Mouse (Mus musculus) embryonic facial prominence, embryonic 14.5 days (tissue): ENCODE measurements around the gene Aamp. TPM values are rescaled to one million over a fixed set of nuclear protein-coding genes. Genes with fewer than 3 reads are reported as not detected.

ENCODE experiments used
- ATAC-seq: fragments of 200-750 bp; cut with Nextera tagmentation; 2 replicates; pipeline ENCODE4 v1.8.0; 2017; ENCODE audit warnings: low read depth, moderate number of reproducible peaks, moderate TSS enrichment
- DNase-seq: peaks from one replicate; pipeline ENCODE4 v3.0.0-alpha.2; 2015; ENCODE audit warnings: low spot score
- H3K27ac ChIP-seq: fragments of 300-500 bp; sonication (generic); replicated peaks from 2 replicates; pipeline ENCODE4 v1.5.1; 2014; ENCODE audit warnings: low read depth, mild to moderate bottlenecking, low read length, moderate library complexity
- H3K27me3 ChIP-seq: fragments of 300-500 bp; sonication (generic); replicated peaks from 2 replicates; pipeline ENCODE4 v1.6.1; 2014; ENCODE audit warnings: low read length; ENCODE audit not compliant: control insufficient read depth, insufficient read depth
- H3K36me3 ChIP-seq: fragments of 300-500 bp; sonication (generic); 2 replicates; pipeline ENCODE4 v1.6.1; 2014; ENCODE audit warnings: low read length, mixed read lengths; ENCODE audit not compliant: control insufficient read depth, insufficient read depth
- H3K4me1 ChIP-seq: fragments of 300-500 bp; sonication (generic); 2 replicates; pipeline ENCODE4 v1.6.1; 2014; ENCODE audit warnings: antibody characterized with exemption, low read length; ENCODE audit not compliant: control insufficient read depth, insufficient read depth
- H3K4me2 ChIP-seq: fragments of 300-500 bp; sonication (generic); 2 replicates; pipeline ENCODE4 v1.6.1; 2014; ENCODE audit warnings: low read depth, mild to moderate bottlenecking, low read length, moderate library complexity, mixed read lengths
- H3K4me3 ChIP-seq: fragments of 300-500 bp; sonication (generic); 2 replicates; pipeline ENCODE4 v1.5.1; 2014; ENCODE audit warnings: low read depth, mild to moderate bottlenecking, low read length
- H3K9ac ChIP-seq: fragments of 300-500 bp; sonication (generic); 2 replicates; pipeline ENCODE4 v1.6.1; 2014; ENCODE audit warnings: low read depth, mild to moderate bottlenecking, low read length, moderate library complexity, mixed read lengths
- H3K9me3 ChIP-seq: fragments of 300-500 bp; sonication (generic); 2 replicates; pipeline ENCODE4 v1.6.1; 2016; ENCODE audit warnings: low read length; ENCODE audit not compliant: control insufficient read depth
- WGBS: fragments of 180-500 bp; shearing (Covaris S2); extraction: QIAGEN DNeasy Blood & Tissue Kit; methylation state at CpG from one replicate; pipeline ENCODE4 v1.1.7; 2014; 5-methylcytosine and 5-hydroxymethylcytosine counted together
- polyA plus RNA-seq: library from polyadenylated mRNA; unstranded; fragments of >200 nt; fragmentation: Nextera tagmentation; extraction: Ambion mirVana; gene quantifications from 2 replicates; pipeline ENCODE4 v1.2.1, GENCODE M21; 2014

Aamp gene
- polyA plus RNA-seq, 1 experiment from 2014 or later = 214 TPM

DNA sequence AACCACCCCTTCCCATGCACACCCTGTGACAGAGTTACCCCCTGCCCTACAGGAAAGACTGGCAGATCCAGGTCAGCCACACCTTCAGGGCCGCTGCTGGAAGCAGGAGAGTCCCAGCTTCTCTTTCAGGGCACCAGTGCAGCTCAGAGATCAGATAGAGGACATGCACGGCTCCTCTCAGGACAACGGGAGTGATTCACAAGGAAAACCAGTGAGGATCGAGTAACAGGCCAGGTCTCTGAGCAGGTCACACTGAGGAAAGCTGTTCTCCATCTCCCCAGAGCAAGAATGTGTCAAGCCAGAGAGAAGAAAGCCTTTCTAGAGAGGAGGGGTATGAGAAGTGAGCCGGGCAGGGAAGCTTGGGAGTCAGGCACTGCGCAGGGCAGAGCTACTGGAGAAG lies 11.9 kb upstream of the Aamp start:
- peak; percentile 37 for DNase-seq
- Histone ChIP-seq H3K27ac (peak overlapping the region; percentile 91), H3K9me3 (no peaks in the 10 kb centered on the region), H3K4me2 (peak overlapping the region; percentile 45), H3K4me1 (peaks cover 29% of the 10 kb centered on the region), H3K27me3 (no peaks in the 10 kb centered on the region), H3K9ac (peak overlapping the region; percentile 32), H3K36me3 (peaks cover 27% of the 10 kb centered on the region; the same call in 1 of the 2 replicates), H3K4me3 (no peak overlapping the region)
- WGBS = 35% methylated on average over 6 of the region's 6 CpGs
- no peak; the same call in 1 of the 2 replicates for ATAC-seq

DNA sequence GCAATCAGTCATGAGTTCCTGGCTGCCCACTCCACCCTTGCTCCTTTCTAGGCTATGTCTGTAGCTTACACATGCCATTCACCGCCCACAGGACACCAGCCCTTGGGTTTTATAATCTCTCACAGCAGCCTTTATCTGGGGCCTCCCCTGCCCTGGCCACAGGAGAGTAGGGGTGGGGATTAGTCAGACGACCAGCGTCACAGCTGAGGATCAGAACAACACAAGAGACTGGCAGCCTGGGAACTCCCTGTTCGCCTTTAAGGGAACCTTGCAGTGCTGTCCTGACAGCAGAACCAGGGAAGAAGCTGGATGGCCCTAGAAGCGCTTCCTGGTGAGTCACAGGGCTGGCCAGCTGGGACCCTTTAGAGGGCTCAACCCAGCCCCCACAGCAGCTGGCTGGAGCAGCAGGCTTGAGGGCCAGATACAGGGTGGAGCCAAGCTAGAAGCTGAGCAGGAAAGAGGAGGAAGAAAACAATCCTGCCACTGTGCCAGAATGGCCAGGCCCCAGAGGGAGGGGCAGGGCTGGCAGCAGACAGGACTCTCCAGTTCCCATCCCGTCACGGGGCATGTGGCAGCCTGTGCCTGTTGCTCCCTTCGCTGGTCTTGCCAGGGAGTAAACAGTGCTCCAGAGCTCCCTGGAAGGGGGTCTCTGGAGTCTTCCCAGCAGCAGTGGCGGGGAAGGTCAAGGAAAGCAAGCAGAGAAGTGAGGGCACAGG lies 11.1 kb upstream of the Aamp start:
- Histone ChIP-seq H3K4me2 (peak overlapping the region; percentile 45), H3K27me3 (no peaks in the 10 kb centered on the region), H3K4me3 (no peak overlapping the region), H3K27ac (peak overlapping the region; percentile 91), H3K9me3 (no peaks in the 10 kb centered on the region), H3K9ac (peak overlapping the region; percentile 32), H3K4me1 (peaks cover 29% of the 10 kb centered on the region), H3K36me3 (peaks cover 33% of the 10 kb centered on the region)
- WGBS = 5% methylated on average over 9 of the region's 9 CpGs
- ATAC-seq (peak; percentile 94), DNase-seq (peak; percentile 95)

DNA sequence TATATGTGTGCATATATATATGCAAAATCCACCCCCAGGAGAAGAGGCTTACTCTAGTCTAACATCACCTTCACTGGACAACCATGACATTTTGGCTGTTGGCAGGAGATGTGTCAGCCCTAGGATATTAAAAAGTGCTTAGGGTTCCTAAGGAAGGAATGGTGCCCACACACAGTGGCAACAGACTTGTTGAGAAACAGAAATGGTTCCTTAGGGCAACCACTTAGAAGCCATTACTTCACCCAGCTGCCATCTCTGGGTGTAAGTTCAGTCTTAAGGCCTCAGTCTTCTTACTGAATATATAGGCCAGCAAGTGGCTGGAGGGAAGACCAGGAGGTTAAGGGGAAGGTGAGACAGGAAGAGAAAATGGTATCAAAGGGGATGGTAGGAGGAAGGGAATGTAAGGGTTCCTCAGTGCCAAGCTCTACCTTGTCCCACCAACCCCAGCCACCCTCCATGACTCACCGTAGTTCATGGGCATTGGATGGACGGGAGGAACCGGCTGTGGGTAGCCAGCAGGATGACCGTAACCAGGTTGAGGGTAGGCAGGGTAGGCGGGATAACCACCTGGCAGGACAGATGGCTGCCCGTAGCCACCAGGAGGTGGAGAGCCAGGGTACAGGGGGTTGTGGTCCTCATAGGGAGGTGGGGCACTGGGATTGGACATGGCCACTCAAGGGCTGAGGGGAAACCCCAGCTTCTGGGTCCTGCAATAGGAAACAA lies 10.4 kb upstream of the Aamp start:
- Histone ChIP-seq H3K9ac (peak overlapping the region; percentile 32; the same call in 1 of the 2 replicates), H3K4me3 (no peak overlapping the region), H3K27ac (peak overlapping the region; percentile 91), H3K36me3 (peaks cover 41% of the 10 kb centered on the region), H3K9me3 (no peaks in the 10 kb centered on the region), H3K27me3 (no peaks in the 10 kb centered on the region), H3K4me1 (peaks cover 29% of the 10 kb centered on the region), H3K4me2 (peak overlapping the region; percentile 45)
- no peak for ATAC-seq
- 85% methylated on average over 5 of the region's 6 CpGs for WGBS
- no peak for DNase-seq

DNA sequence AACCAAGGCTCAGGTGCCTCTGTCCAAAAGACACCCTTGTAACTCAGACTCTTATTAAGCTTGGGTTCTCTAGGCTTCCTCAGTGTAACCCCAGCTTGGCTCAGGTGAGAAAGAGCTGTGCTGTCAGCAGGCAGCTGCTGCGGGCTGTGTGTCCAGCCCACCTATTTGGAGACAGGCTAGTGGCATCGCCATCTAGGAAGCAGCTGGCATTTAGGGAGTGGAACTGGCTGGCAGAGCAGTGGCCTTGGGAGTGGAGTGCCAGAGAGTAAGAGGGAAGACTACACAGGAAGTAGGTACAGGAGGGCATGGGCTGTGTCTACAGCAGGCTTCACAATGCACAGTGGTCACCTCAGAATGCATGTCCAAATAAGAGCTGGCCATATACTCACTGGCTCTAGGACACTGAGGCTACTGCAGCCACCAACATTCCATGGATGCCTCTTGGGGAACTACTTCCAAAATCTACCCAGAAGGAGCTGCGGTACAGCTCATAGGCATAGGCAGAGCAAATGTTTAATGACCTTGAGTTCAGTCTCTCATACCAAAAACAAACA lies 9.6 kb upstream of the Aamp start:
- Histone ChIP-seq H3K36me3 (peaks cover 48% of the 10 kb centered on the region), H3K9ac (no peak overlapping the region), H3K27ac (no peak overlapping the region), H3K4me2 (no peak overlapping the region), H3K27me3 (no peaks in the 10 kb centered on the region), H3K9me3 (no peaks in the 10 kb centered on the region), H3K4me3 (no peak overlapping the region), H3K4me1 (peaks cover 29% of the 10 kb centered on the region)
- ATAC-seq (no peak), DNase-seq (no peak)
- 85% methylated on average over 3 of the region's 3 CpGs for WGBS

DNA sequence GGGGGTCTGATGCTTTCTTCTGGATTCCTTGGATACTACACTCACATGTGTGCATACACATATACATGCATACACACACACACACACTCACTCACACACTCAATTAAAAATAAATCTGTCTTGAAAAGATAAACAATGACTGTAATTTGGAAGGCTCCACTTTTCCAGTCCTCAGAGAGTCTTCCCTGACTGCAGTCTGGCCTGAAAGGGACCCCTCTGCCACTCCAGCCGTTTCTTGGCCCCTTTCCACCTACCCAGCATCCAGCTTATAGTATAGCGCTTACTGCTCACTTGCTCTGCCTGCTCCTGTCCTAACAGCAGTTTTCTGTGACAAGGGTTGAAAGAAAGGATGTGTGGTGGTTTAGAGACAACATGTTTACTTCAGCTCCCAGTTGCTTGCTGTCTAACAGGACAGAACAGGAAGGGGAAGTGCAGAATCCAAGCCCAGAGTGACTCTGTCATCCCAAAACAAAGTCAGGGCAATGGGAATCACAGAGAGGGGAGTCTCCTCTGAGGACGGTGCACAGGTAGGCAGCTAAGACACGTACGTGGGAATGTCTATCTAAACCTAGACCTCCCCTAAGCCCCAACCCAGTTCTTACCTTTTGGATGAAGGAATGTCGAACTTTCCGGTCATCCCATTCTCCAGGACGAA lies 8.9 kb upstream of the Aamp start:
- Histone ChIP-seq H3K27ac (no peak overlapping the region), H3K4me1 (peaks cover 29% of the 10 kb centered on the region), H3K9me3 (no peaks in the 10 kb centered on the region), H3K36me3 (peaks cover 54% of the 10 kb centered on the region), H3K4me2 (no peak overlapping the region), H3K9ac (no peak overlapping the region), H3K27me3 (no peaks in the 10 kb centered on the region), H3K4me3 (no peak overlapping the region)
- WGBS = 82% methylated on average over 8 of the region's 8 CpGs
- DNase-seq (no peak), ATAC-seq (no peak)

DNA sequence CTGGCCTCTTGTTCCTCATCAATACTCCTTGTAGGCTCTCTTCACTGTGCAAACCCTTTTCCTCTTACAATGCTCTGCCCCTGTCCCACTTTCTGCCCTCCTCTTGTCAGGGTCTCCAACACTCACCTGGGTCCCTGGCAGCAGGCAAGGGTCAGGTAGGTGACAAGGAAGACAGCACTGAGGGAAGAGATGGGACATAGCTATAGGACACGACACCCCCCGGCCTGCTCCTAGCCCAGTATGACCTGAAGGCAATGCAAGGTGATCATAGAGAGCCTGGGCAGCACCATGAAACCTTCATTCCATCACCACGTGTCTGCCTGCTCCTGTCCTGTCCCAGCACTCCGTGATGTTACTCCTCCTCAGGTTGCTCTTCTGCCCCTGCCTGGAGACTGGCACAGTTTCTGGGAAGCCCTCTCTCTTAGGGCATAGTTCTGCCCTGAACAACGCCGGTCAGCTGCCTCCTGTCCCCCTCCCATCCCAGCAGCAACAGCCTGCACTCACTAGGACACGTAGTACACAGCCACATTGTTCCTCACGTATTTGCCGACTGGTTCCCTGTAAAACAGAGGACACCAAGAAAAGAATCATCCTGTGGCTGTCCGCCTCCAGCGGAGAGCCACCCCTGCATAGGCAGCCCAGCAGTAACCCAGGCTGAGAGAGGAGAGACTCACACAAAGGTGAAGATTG lies 7.9 kb upstream of the Aamp start:
- Histone ChIP-seq H3K9me3 (no peaks in the 10 kb centered on the region), H3K4me2 (no peak overlapping the region), H3K27me3 (no peaks in the 10 kb centered on the region), H3K4me3 (no peak overlapping the region), H3K27ac (no peak overlapping the region), H3K9ac (no peak overlapping the region), H3K36me3 (peaks cover 59% of the 10 kb centered on the region), H3K4me1 (peaks cover 29% of the 10 kb centered on the region)
- DNase-seq (no peak), ATAC-seq (no peak)
- WGBS = 82% methylated on average over 11 of the region's 11 CpGs

DNA sequence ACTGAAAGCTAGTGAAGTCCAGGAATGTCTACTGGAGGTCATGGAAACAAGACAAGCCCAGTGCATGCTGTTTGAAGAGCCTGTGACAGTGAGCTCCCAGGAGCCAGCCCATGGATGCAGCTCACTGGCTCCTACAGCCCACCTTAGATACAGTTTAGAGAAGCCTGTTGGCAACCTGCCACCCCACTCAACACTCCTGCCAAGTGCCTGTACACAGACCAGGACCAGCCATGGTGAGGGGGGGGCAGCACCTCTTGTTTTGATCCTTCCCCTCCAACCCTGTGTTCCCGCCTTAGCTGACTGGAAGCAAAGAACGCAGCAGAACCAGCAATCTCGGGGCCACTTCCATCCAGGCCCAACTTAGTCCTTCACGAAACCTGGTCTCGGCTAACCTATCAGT lies 5.6 kb upstream of the Aamp start:
- H3K4me1 ChIP-seq = peaks cover 6% of the 10 kb centered on the region; the same call in 1 of the 2 replicates
- H3K4me3 ChIP-seq = no peak overlapping the region
- H3K9ac ChIP-seq = no peak overlapping the region
- 88% methylated on average over 5 of the region's 5 CpGs for WGBS
- no peaks in the 10 kb centered on the region for H3K9me3 ChIP-seq
- ATAC-seq (no peak), DNase-seq (no peak)
- no peak overlapping the region for H3K27ac ChIP-seq
- H3K4me2 ChIP-seq = no peak overlapping the region
- peaks cover 59% of the 10 kb centered on the region for H3K36me3 ChIP-seq
- no peaks in the 10 kb centered on the region for H3K27me3 ChIP-seq

DNA sequence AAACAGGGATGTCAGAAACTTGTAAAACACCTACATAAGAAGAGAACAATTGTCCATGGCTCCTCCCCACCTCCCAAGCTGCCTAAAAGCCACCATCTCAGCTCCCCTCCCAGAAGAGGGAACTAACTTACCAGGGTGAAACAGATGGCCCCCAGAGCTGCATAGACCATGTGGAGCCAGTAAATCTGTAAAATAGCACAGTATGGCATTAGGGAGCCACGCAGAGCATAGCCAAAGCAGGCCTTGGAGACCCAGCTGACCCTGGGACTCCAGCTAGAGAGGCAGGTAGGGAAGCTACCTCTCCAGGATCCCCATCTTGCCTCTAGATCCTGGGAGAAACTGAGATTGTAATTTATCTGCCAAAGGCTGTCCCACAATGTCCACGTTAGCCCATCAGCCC lies 5.2 kb upstream of the Aamp start:
- Histone ChIP-seq H3K27ac (no peak overlapping the region), H3K9me3 (no peaks in the 10 kb centered on the region), H3K4me1 (peaks cover 2% of the 10 kb centered on the region; the same call in 1 of the 2 replicates), H3K27me3 (no peaks in the 10 kb centered on the region), H3K4me2 (no peak overlapping the region), H3K36me3 (peaks cover 59% of the 10 kb centered on the region), H3K9ac (no peak overlapping the region), H3K4me3 (no peak overlapping the region)
- ATAC-seq (no peak), DNase-seq (no peak)
- WGBS = 94% methylated on average over 2 of the region's 2 CpGs
